In genomic region chr7:117196611-117197010, GRCm38 (mm10) we compare ENCODE assay signal across 21 mouse cellular contexts.
DNase-seq lines count a peak whose midpoint lies in the region; ATAC-seq and TF ChIP-seq lines count a peak whose summit lies in the region.
"Had no signal": no experiment of that assay in that cellular context is flagged by ENCODE, and none has a peak within 500 bp of the region (broad histone marks: within the 10 kb centered on the region; RNA-seq: fewer than 3 reads in every experiment).

No protein-coding gene starts in this region.

- H3K27me3 ChIP-seq in heart, postnatal 0 days (ENCODE audit: control insufficient read depth, insufficient read depth, low read length): no peaks in the 10 kb centered on the region
- H3K27me3 ChIP-seq in heart, embryonic 12.5 days (replicated peaks): no peaks in the 10 kb centered on the region
- H3K27me3 ChIP-seq in CH12.LX (replicated peaks): no peaks in the 10 kb centered on the region

- no peak overlapping the region for H3K9ac ChIP-seq in heart, postnatal 0 days (replicated peaks; ENCODE audit: low read depth, low read length)
- H3K9ac ChIP-seq in heart, embryonic 12.5 days: no peak overlapping the region
- H3K9ac ChIP-seq in CH12.LX (ENCODE audit: insufficient read depth, low read depth): no peak overlapping the region

- TF ChIP-seq RAD21 in CH12.LX (IDR thresholded peaks at IDR 0.05; ENCODE audit: low read depth, low read length): no peak

- no peak for TF ChIP-seq CTCF in heart, postnatal 0 days (IDR thresholded peaks at IDR 0.05; ENCODE audit: low read depth)
- TF ChIP-seq CTCF in CH12.LX (conservative IDR thresholded peaks at IDR 0.05 in 1 of 2, IDR thresholded peaks at IDR 0.05 in 1 of 2; ENCODE audit: low read depth in 2 of 2, low read length in 2 of 2): no peak

- DNase-seq in heart, postnatal 0 days (ENCODE audit: low spot score): peak; percentile 10
- DNase-seq in CH12.LX (ENCODE audit: extremely low read depth): peak; percentile 38
- DNase-seq in induced T-regulatory cell, adult 2 months (ENCODE audit: low read depth): peak; percentile 12
- DNase-seq: adrenal gland, adult 2 months; adrenal gland, adult 8-10 months; adrenal gland, postnatal 10 days; adrenal gland, postnatal 14 days; adrenal gland, postnatal 25 days; adrenal gland, postnatal 36 days; B cell, adult 2 months; cerebellum, adult 11 months; cerebellum, adult 11-12 months; cerebellum, adult 18-20 months; cerebellum, adult 2 months; cerebellum, adult 8-10 months had no signal

- in situ Hi-C loops in CH12.LX (cut with MboI; ENCODE audit: low pct_ligation_motif_present, low pct_unique_long_range_greater_than_20kb, low sequenced_read_pairs): loop anchor here (10.0 kb wide), 1 partner anchor 502 kb away; no protein-coding TSS in a partner anchor

- WGBS in heart, postnatal 0 days: 58% methylated on average over 3 of the region's 3 CpGs
- 68% methylated on average over 3 of the region's 3 CpGs for WGBS in heart, embryonic 12.5 days

- no peak for ATAC-seq in heart, postnatal 0 days (ENCODE audit: insufficient read depth, low read depth)
- ATAC-seq in heart, embryonic 12.5 days (ENCODE audit: insufficient number of reproducible peaks, low FRiP score): no peak
- no peak for ATAC-seq in granulocyte monocyte progenitor cell, adult 5-6 weeks (replicated peaks; ENCODE audit: poor library complexity, severe bottlenecking)
- no peak for ATAC-seq in activated CD4-positive, CD25-positive, alpha-beta regulatory T cell, adult 4 months
- ATAC-seq: CD4-positive, CD25-positive, alpha-beta regulatory T cell, adult 4 months; Patski had no signal

- no peak overlapping the region for H3K4me3 ChIP-seq in heart, postnatal 0 days (ENCODE audit: low read depth, low read length)
- no peak overlapping the region for H3K4me3 ChIP-seq in heart, embryonic 12.5 days
- H3K4me3 ChIP-seq in CH12.LX (replicated peaks in 1 of 3; ENCODE audit: low read depth in 2 of 3, low read length in 2 of 3, poor library complexity in 1 of 3): no peak overlapping the region

- dilution Hi-C loops in CH12.LX (cut with MboI; ENCODE audit: extremely low pct_ligation_motif_present, extremely low pct_unique_long_range_greater_than_20kb, low sequenced_read_pairs): no loop called here

- no peaks in the 10 kb centered on the region for H3K36me3 ChIP-seq in heart, postnatal 0 days (replicated peaks; ENCODE audit: control insufficient read depth, insufficient read depth, low read length)
- H3K36me3 ChIP-seq in heart, embryonic 12.5 days: no peaks in the 10 kb centered on the region
- no peaks in the 10 kb centered on the region for H3K36me3 ChIP-seq in CH12.LX (replicated peaks in 1 of 2; ENCODE audit: control insufficient read depth in 1 of 2, insufficient read depth in 1 of 2, low read length in 1 of 2)
- H3K36me3 ChIP-seq: G1E had no signal

- TF ChIP-seq EP300 in heart, postnatal 0 days (IDR thresholded peaks at IDR 0.05; ENCODE audit: low read depth): no peak
- TF ChIP-seq EP300 in CH12.LX (IDR thresholded peaks at IDR 0.05; ENCODE audit: low read length): peak; percentile 76

- no peaks in the 10 kb centered on the region for H3K79me2 ChIP-seq in CH12.LX (replicated peaks; ENCODE audit: control insufficient read depth, extremely low read depth, insufficient read depth, poor library complexity, severe bottlenecking)

- H3K4me1 ChIP-seq in heart, postnatal 0 days (ENCODE audit: control insufficient read depth, insufficient read depth): no peaks in the 10 kb centered on the region
- H3K4me1 ChIP-seq in heart, embryonic 12.5 days (replicated peaks): no peaks in the 10 kb centered on the region
- peaks cover 8 to 22% of the 10 kb centered on the region in 2 experiments; a peak in 3 of 4 replicates for H3K4me1 ChIP-seq in CH12.LX (ENCODE audit: control insufficient read depth in 1 of 2, insufficient read depth in 2 of 2)

- H3K4me2 ChIP-seq in heart, postnatal 0 days (ENCODE audit: low read depth, low read length): no peak overlapping the region
- H3K4me2 ChIP-seq in heart, embryonic 12.5 days: no peak overlapping the region
- peak overlapping the region; percentile 16 for H3K4me2 ChIP-seq in CH12.LX (ENCODE audit: insufficient read depth, low read depth, poor library complexity, severe bottlenecking)

- no peaks in the 10 kb centered on the region for H3K9me3 ChIP-seq in heart, postnatal 0 days (replicated peaks; ENCODE audit: control insufficient read depth, low read length)
- 0 out of 2 replicates have a peak, but pooled peaks cover 3% of the 10 kb centered on the region for H3K9me3 ChIP-seq in heart, embryonic 12.5 days (replicated peaks)
- no peaks in the 10 kb centered on the region for H3K9me3 ChIP-seq in CH12.LX (replicated peaks; ENCODE audit: low read length)

- no peak for TF ChIP-seq POLR2A in CH12.LX (IDR thresholded peaks at IDR 0.05; ENCODE audit: low read depth, low read length)

- H3K27ac ChIP-seq in heart, postnatal 0 days (ENCODE audit: low read depth): no peak overlapping the region
- H3K27ac ChIP-seq in heart, embryonic 12.5 days (ENCODE audit: poor library complexity, severe bottlenecking): no peak overlapping the region
- H3K27ac ChIP-seq in CH12.LX (ENCODE audit: insufficient read depth, low read depth): no peak overlapping the region

TF ChIP-seq in CH12.LX, 34 proteins besides CTCF, POLR2A, EP300 and RAD21:
- TF ChIP-seq TCF12 (IDR thresholded peaks at IDR 0.05; ENCODE audit: low read depth, low read length): no peak
- peak; percentile 74; the same call in 1 of the 2 replicates for TF ChIP-seq JUND (conservative IDR thresholded peaks at IDR 0.05; ENCODE audit: low read depth, low read length)
- TF ChIP-seq ZNF384 (IDR thresholded peaks at IDR 0.05; ENCODE audit: low read depth, low read length): no peak
- no peak for TF ChIP-seq SIN3A (IDR thresholded peaks at IDR 0.05; ENCODE audit: low read length)
- no peak for TF ChIP-seq KAT2A (IDR thresholded peaks at IDR 0.05; ENCODE audit: insufficient replicate concordance, low read length)
- TF ChIP-seq USF2 (conservative IDR thresholded peaks at IDR 0.05; ENCODE audit: low read depth, low read length): no peak
- TF ChIP-seq JUN (IDR thresholded peaks at IDR 0.05; ENCODE audit: insufficient read depth, low read depth, low read length): peak; percentile 62
- no peak for TF ChIP-seq MAFK (IDR thresholded peaks at IDR 0.05; ENCODE audit: insufficient replicate concordance, low read length)
- TF ChIP-seq ZMIZ1 (IDR thresholded peaks at IDR 0.05; ENCODE audit: low read depth, low read length): no peak
- TF ChIP-seq MYC (IDR thresholded peaks at IDR 0.05; ENCODE audit: low read depth, low read length): no peak
- no peak for TF ChIP-seq RCOR1 (conservative IDR thresholded peaks at IDR 0.05; ENCODE audit: low read depth, low read length)
- no peak for TF ChIP-seq USF1 (IDR thresholded peaks at IDR 0.05; ENCODE audit: low read depth, low read length)
- no peak for TF ChIP-seq SMC3 (IDR thresholded peaks at IDR 0.05; ENCODE audit: low read depth, low read length)
- TF ChIP-seq E2F4 (IDR thresholded peaks at IDR 0.05; ENCODE audit: insufficient replicate concordance, low read depth, low read length): no peak
- TF ChIP-seq ELF1 (IDR thresholded peaks at IDR 0.05; ENCODE audit: low read depth, low read length): no peak
- TF ChIP-seq IRF4 (IDR thresholded peaks at IDR 0.05; ENCODE audit: low read depth, low read length): peak; percentile 89
- TF ChIP-seq CHD2 (IDR thresholded peaks at IDR 0.05; ENCODE audit: low read length): 0 out of 2 replicates have a peak, but pooled peaks have one; percentile 17
- TF ChIP-seq HCFC1 (IDR thresholded peaks at IDR 0.05; ENCODE audit: low read depth, low read length): no peak
- 0 out of 2 replicates have a peak, but pooled peaks have one; percentile 26 for TF ChIP-seq BHLHE40 (IDR thresholded peaks at IDR 0.05; ENCODE audit: low read depth, low read length)
